Mouse (Mus musculus) E14TG2a.4 (cell line): ENCODE results near the gene Adprhl2.

ENCODE experiments used
- H3K27me3 ChIP-seq: 2 replicates; pipeline ENCODE4 v1.6.1; 2014; ENCODE audit warnings: low read length, control low read depth; ENCODE audit not compliant: insufficient read depth
- H3K36me3 ChIP-seq: 2 replicates; pipeline ENCODE4 v1.6.1; 2014; ENCODE audit warnings: low read length, control low read depth; ENCODE audit not compliant: insufficient read depth
- H3K4me1 ChIP-seq: replicated peaks from 2 replicates; pipeline ENCODE4 v1.6.1; 2014; ENCODE audit warnings: low read depth, low read length, control low read depth
- H3K4me3 ChIP-seq: replicated peaks from 2 replicates; pipeline ENCODE4 v1.5.1; 2014; ENCODE audit warnings: mild to moderate bottlenecking, low read length
- H3K9me3 ChIP-seq: 2 replicates; pipeline ENCODE4 v1.6.1; 2014; ENCODE audit warnings: low read length, control low read depth
- CTCF ChIP-seq: conservative IDR thresholded peaks from 2 replicates; pipeline ENCODE4 v1.5.1; 2014; ENCODE audit warnings: low read length
- NANOG ChIP-seq: IDR thresholded peaks from 2 replicates; pipeline ENCODE4 v1.6.1; 2014; ENCODE audit warnings: borderline replicate concordance, low read length, mixed read lengths
- POU5F1 ChIP-seq: IDR thresholded peaks from 2 replicates; pipeline ENCODE4 v1.6.1; 2014; ENCODE audit warnings: low read length, borderline replicate concordance

Adprhl2 gene

GRCm38 (mm10) chr4:126275081-126275480 is 46.4 kb downstream of the Adprhl2 start:
- H3K27me3 ChIP-seq = peaks cover 20% of the 10 kb centered on the region
- H3K4me1 ChIP-seq = peaks cover 71% of the 10 kb centered on the region
- no peak overlapping the region for H3K4me3 ChIP-seq
- TF ChIP-seq NANOG (no peak), POU5F1 (no peak), CTCF (no peak)
- H3K36me3 ChIP-seq = peaks cover 23% of the 10 kb centered on the region
- H3K9me3 ChIP-seq = no peaks in the 10 kb centered on the region

DNA sequence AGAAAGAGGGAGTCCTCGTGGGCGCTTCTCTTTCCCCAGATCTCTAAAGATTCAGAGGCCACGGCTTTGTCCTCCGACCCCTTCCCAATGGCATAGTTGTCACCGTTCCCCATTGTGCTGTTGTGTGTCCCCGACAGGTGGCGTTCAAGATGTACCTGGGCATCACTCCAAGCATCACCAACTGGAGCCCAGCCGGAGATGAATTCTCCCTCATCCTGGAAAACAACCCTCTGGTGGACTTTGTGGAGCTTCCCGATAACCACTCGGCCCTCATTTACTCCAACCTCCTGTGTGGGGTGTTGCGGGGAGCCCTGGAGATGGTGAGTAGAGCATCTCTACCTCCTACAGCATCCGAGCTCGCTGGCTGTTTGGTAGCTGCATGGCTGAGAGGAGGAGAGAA is 47.8 kb downstream of the Adprhl2 start:
- H3K36me3 ChIP-seq = peaks cover 23% of the 10 kb centered on the region
- peaks cover 9% of the 10 kb centered on the region for H3K27me3 ChIP-seq
- peaks cover 58% of the 10 kb centered on the region for H3K4me1 ChIP-seq
- no peak overlapping the region for H3K4me3 ChIP-seq
- H3K9me3 ChIP-seq = no peaks in the 10 kb centered on the region
- TF ChIP-seq NANOG (no peak), POU5F1 (no peak), CTCF (no peak)

- peaks cover 23% of the 10 kb centered on the region for H3K36me3 ChIP-seq
- H3K27me3 ChIP-seq = peaks cover 5% of the 10 kb centered on the region; the same call in 1 of the 2 replicates
- H3K9me3 ChIP-seq = no peaks in the 10 kb centered on the region
- TF ChIP-seq POU5F1 (no peak), NANOG (no peak), CTCF (no peak)
- H3K4me1 ChIP-seq = peaks cover 27% of the 10 kb centered on the region
- H3K4me3 ChIP-seq = no peak overlapping the region
Observed at GRCm38 (mm10) chr4:126269292-126269691, 52.2 kb downstream of the Adprhl2 start.
